Comparison of ENCODE assay signal across 21 mouse cellular contexts in genomic region chr17:71955011-71955410, GRCm38 (mm10).
DNase-seq lines count a peak whose midpoint lies in the region; ATAC-seq lines count a peak whose summit lies in the region.
"Had no signal": no experiment of that assay in that cellular context is flagged by ENCODE, and none has a peak within 500 bp of the region (broad histone marks: within the 10 kb centered on the region; RNA-seq: fewer than 3 reads in every experiment).

No protein-coding gene starts in this region.

- peak; percentile 12 for DNase-seq in gastrocnemius, postnatal 25 days
- DNase-seq in gastrocnemius, adult 8-10 months (ENCODE audit: low spot score in 2 of 2), result no peak
- DNase-seq in ovary, postnatal 36 days (ENCODE audit: low spot score), result peak; percentile 6
- DNase-seq in ovary, postnatal 10 days (ENCODE audit: low spot score), result no peak
- DNase-seq in yolk sac, embryonic 10.5 days (ENCODE audit: low spot score), result peak; percentile 4
- DNase-seq in layer of hippocampus, adult 9-10 months (ENCODE audit: low spot score), result no peak
- DNase-seq in adrenal gland, postnatal 25 days, result no peak
- DNase-seq: adrenal gland, adult 2 months; cerebellum, adult 8-10 months; cerebellum, postnatal 36 days; kidney, postnatal 14 days; liver; lung, postnatal 4 days; right cerebral cortex, adult 18-20 months; thymus, adult 18-20 months; thymus, postnatal 25 days had no signal

- ATAC-seq in hematopoietic stem cell, adult 5-6 weeks (replicated peaks in 1 of 2; ENCODE audit: insufficient read depth in 1 of 2, low FRiP score in 2 of 2, low TSS enrichment in 1 of 2, low read depth in 1 of 2, poor library complexity in 2 of 2, severe bottlenecking in 2 of 2), result peak; percentile 29 to 49; a peak in 2 of 4 replicates
- ATAC-seq: forebrain, embryonic 16.5 days; intestine, postnatal 0 days; lung, postnatal 0 days; midbrain, embryonic 16.5 days had no signal

Comparison
In these comparisons a context has a peak if more than half of its experiments do, and no peak if none do; other contexts are left out.
1. DNase-seq: peak in gastrocnemius, postnatal 25 days (single experiment), ovary, postnatal 36 days (single experiment) and yolk sac, embryonic 10.5 days (single experiment); none in gastrocnemius, adult 8-10 months (0 of 2), ovary, postnatal 10 days (single experiment), layer of hippocampus, adult 9-10 months (single experiment) and adrenal gland, postnatal 25 days (single experiment).